Mouse (Mus musculus) bone marrow macrophage, adult 2 months (primary cell): ENCODE measurements around the gene Rnf149. TPM values are rescaled to one million over a fixed set of nuclear protein-coding genes. Genes with fewer than 3 reads are reported as not detected.
"Not testable (repeated sequence)": the region's sequence is repeated elsewhere in the genome, so short reads cannot be mapped to it uniquely, and the experiment has no call there.

Experiments used
- H3K27ac ChIP-seq: 2 replicates; pipeline ENCODE4 v1.5.1; 2012; ENCODE audit warnings: low read depth, low read length; ENCODE audit not compliant: insufficient read depth
- H3K4me1 ChIP-seq: 2 replicates; pipeline ENCODE4 v1.6.1; 2012; ENCODE audit warnings: low read length; ENCODE audit not compliant: control insufficient read depth, insufficient read depth
- H3K4me3 ChIP-seq: 2 replicates; pipeline ENCODE4 v1.5.1; 2012; ENCODE audit warnings: mild to moderate bottlenecking, low read length, moderate library complexity; ENCODE audit not compliant: insufficient read depth
- CTCF ChIP-seq: IDR thresholded peaks from 2 replicates; pipeline ENCODE4 v1.5.1; 2012; ENCODE audit warnings: low read depth, mild to moderate bottlenecking, low read length, moderate library complexity
- POLR2A ChIP-seq: IDR thresholded peaks from 2 replicates; pipeline ENCODE4 v1.6.1; 2012; ENCODE audit warnings: mild to moderate bottlenecking, low read depth, low read length, borderline replicate concordance
- polyA plus RNA-seq: library from polyadenylated mRNA; stranded (reverse); fragments of >200 nt; gene quantifications from 2 replicates; pipeline ENCODE4 v1.2.4, GENCODE M21; 2012; ENCODE audit not compliant: missing spikeins, insufficient read depth, insufficient read length

The Rnf149 gene
- polyA plus RNA-seq, 1 experiment, result 113 TPM

DNA sequence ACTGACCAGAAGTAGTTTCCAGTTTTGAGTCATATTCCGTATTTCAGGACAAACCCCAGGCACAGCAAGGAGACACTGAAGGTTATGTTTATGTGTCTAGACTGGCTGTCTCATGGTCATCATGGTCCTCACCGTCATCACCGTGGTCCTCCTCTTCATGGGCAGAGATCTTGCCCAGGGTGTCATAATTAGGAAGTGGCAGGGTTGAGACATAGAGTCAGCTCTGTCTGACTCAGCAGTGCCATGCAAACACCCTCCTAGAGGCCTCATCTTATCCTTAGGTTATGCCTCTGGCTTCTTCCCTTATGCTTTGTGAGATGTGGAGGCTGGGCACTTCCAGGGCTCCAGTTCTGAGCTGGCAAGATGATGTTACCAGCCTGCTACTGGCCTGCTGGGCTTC is 25.3 kb upstream of the Rnf149 start:
- no peak for TF ChIP-seq CTCF
- TF ChIP-seq POLR2A, result 0 out of 2 replicates have a peak, but pooled peaks have one; percentile 38
- peaks cover 35% of the 10 kb centered on the region for H3K4me1 ChIP-seq
- H3K27ac ChIP-seq, result peak overlapping the region; percentile 68
- H3K4me3 ChIP-seq, result no peak overlapping the region

DNA sequence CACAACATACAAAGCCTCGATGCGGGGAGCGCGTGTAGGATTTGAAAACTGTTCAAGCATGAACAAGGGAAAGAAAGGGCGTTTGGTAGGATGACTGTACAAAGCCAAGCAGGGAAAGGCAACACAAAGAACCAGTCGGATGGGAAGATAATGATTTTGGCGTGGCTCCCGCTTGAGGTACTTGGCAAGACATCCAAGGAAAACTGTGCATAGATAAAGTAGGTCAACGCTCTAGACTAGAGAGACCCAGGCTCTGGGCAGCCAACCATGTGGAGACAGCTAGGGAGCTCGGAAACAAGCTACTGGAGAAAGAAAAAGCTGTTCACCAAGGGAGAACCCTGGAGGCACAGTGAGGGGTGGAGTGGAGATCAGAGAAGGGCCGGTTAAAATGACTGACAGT is 21.5 kb upstream of the Rnf149 start:
- Histone ChIP-seq H3K4me3 (no peak overlapping the region), H3K4me1 (peaks cover 27% of the 10 kb centered on the region), H3K27ac (no peak overlapping the region)
- TF ChIP-seq POLR2A (no peak), CTCF (no peak)

GRCm38 (mm10) chr1:39597135-39597534 is 19.9 kb upstream of the Rnf149 start:
- not testable (repeated sequence) for H3K27ac ChIP-seq, H3K4me3 ChIP-seq
- peaks cover 14% of the 10 kb centered on the region for H3K4me1 ChIP-seq

- Histone ChIP-seq H3K27ac (no peak overlapping the region), H3K4me1 (peaks cover 18% of the 10 kb centered on the region), H3K4me3 (no peak overlapping the region)
- TF ChIP-seq POLR2A (no peak), CTCF (no peak)
Observed at GRCm38 (mm10) chr1:39593836-39594235, 16.6 kb upstream of the Rnf149 start.

DNA sequence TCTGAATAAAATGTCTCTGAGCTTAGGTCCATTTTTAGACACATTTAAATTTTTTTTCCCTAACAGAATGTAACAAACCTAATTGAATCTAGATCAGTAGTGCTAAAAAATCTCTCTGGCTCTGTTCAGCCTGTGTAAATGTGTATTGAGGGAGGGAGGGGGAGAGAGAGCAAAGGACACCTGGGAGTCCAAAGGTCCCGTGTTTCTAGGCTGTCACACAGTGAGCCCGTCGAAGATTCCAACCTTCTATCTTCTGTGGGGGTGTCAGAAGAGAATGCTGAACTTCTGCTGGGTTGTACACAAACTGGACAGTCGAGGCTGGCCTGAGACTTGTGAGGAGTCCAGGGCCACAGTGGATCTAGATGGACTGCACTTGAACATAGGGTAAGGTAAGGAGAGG is 14.9 kb upstream of the Rnf149 start:
- TF ChIP-seq CTCF (no peak), POLR2A (no peak)
- H3K4me1 ChIP-seq, result peaks cover 18% of the 10 kb centered on the region
- H3K27ac ChIP-seq, result no peak overlapping the region
- no peak overlapping the region for H3K4me3 ChIP-seq

DNA sequence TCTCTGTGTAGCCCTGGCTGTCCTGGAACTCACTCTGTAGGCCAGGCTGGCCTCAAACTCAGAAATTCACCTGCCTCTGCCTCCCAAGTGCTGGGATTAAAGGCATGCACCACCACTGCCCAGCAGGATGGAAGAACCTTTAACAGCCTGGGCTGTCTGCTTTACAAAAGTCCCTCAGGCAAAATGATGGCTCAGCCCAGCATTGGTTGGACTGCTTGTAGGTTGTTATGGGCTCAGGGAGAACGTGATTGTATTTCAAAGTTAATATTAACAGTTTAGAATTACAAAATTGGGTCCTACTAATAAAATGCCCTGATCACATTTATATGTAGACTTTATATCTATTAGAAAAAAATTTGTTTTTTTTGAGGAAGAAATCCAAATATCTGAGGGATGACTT is 14.4 kb upstream of the Rnf149 start:
- H3K27ac ChIP-seq, H3K4me3 ChIP-seq: not testable (repeated sequence)
- peaks cover 18% of the 10 kb centered on the region for H3K4me1 ChIP-seq

- Histone ChIP-seq H3K27ac (peak overlapping the region; percentile 82), H3K4me1 (peaks cover 18% of the 10 kb centered on the region), H3K4me3 (no peak overlapping the region)
- no peak for TF ChIP-seq CTCF
- no peak for TF ChIP-seq POLR2A
Observed at GRCm38 (mm10) chr1:39590193-39590592, 13.0 kb upstream of the Rnf149 start.

DNA sequence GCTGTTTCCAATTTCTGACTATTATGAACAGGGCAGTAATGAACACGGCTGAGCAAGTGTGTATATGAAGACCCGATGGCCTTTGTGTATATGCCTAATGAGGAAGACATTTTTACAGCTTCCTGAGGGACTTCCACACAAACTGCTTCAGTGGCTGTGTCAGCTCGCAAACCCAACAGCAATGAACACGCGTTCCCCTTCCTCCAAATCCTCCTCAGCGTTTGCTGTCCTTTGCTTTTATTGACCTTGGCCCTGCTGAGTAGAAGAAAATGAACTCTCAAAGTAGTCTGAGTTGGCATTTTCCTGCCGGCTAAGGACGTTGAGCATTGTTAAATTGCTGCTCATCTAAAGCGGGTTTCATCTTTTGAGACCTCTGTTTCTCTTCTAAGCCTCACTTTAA is 8.2 kb upstream of the Rnf149 start:
- no peak overlapping the region for H3K27ac ChIP-seq
- TF ChIP-seq CTCF (no peak), POLR2A (no peak)
- H3K4me1 ChIP-seq, result peaks cover 32% of the 10 kb centered on the region
- no peak overlapping the region for H3K4me3 ChIP-seq

DNA sequence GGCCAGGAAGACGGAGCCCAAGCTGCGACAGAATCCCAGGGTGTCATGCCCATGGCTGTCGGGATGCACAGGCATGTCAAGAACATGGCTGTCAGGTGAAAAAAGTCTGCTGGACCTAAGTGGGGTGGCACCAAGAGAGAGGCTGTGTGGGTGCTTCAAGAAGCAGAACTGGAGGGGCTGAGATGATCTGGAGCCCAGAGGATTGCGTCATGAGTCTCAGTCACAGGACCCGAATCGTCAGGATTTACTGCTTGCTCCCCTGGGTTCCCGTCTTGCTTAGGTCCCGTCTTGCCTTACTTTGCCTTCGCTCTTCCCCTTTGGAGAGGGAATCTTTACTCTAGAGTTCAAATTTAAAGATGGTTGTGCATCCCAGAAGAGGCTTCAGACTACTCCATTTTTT is 6.0 kb upstream of the Rnf149 start:
- H3K4me3 ChIP-seq, result no peak overlapping the region
- peaks cover 43% of the 10 kb centered on the region for H3K4me1 ChIP-seq
- TF ChIP-seq CTCF (no peak), POLR2A (no peak)
- peak overlapping the region; percentile 32 for H3K27ac ChIP-seq

GRCm38 (mm10) chr1:39581215-39581614 is 4.0 kb upstream of the Rnf149 start:
- TF ChIP-seq POLR2A (no peak), CTCF (no peak)
- Histone ChIP-seq H3K27ac (peak overlapping the region; percentile 24), H3K4me1 (peaks cover 49% of the 10 kb centered on the region), H3K4me3 (no peak overlapping the region)

GRCm38 (mm10) chr1:39579139-39579538 is 1.9 kb upstream of the Rnf149 start:
- peaks cover 49% of the 10 kb centered on the region for H3K4me1 ChIP-seq
- peak overlapping the region; percentile 98 for H3K27ac ChIP-seq
- no peak overlapping the region for H3K4me3 ChIP-seq
- no peak for TF ChIP-seq POLR2A
- no peak for TF ChIP-seq CTCF
